Mouse (Mus musculus) heart, adult 2 months (tissue): ENCODE data around the gene Grin3b.

Experiments used
- CTCF ChIP-seq: fragments of 200-600 bp; IDR thresholded peaks from 2 replicates; pipeline ENCODE4 v1.8.1; 2022; ENCODE audit warnings: antibody characterized with exemption, mild to moderate bottlenecking, moderate library complexity
- EP300 ChIP-seq: fragments of 200-500 bp; IDR thresholded peaks from 2 replicates; pipeline ENCODE4 v1.6.1; 2011; ENCODE audit warnings: low read depth, low read length, control low read depth; ENCODE audit not compliant: insufficient read depth
- POLR2A ChIP-seq: fragments of 200-500 bp; IDR thresholded peaks from 2 replicates; pipeline ENCODE4 v1.6.1; 2011; ENCODE audit warnings: mild to moderate bottlenecking, low read depth, low read length, control low read depth; ENCODE audit not compliant: insufficient read depth

DNA sequence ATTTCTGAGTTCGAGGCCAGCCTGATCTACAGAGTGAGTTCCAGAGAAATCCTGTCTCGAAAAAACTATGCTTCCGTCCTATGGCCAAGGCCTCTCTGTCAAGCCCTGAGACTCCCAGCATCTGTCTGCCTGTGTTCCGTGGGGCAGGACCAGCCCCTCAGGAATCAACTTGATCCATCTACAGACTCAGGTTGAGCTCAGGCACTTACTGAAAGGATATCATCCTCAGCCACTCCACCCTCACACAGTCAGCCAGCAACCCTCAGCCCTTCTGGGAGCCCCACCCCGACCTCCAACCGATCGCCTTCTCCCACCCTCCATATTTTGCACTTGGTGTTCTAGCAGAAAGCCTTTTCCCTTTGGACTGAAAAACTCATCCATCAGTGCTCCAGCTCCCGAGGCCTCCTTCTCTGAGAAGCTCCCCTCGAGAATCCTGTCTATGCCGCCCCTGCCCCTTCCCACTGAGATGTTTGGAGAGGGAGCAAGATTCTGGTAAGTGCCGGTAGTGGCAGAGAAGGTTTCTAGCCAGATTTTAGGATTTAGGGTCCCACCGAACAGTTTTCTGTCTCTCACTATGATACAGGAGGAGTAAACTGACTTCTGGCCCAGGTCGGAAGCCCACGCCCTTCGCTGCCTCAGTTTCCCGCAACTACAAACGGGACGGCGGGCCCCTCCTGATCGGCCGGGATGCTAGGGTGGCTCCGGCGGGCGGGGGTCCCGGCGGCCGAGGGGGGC lies 17.4 kb downstream of the Grin3b start:
- TF ChIP-seq CTCF (no peak), POLR2A (no peak), EP300 (no peak)
